Mouse (Mus musculus): ENCODE measurements around the gene Il22ra1.

Il22ra1 gene

GRCm38 (mm10) chr4:135770611-135771305, 42.8 kb downstream of the Il22ra1 start:
- no peak for DNase-seq (ENCODE audit: low read depth, low spot score)

- no peak for DNase-seq (ENCODE audit: low read depth, low spot score)
These were observed 43.6 kb downstream of the Il22ra1 start for GRCm38 (mm10) chr4:135771592-135771991.

GRCm38 (mm10) chr4:135772671-135773070, 44.7 kb downstream of the Il22ra1 start:
- DNase-seq (ENCODE audit: low read depth, low spot score) = no peak

- DNase-seq (ENCODE audit: low read depth, low spot score) = no peak
These were observed 46.5 kb downstream of the Il22ra1 start for GRCm38 (mm10) chr4:135774496-135774895.

GRCm38 (mm10) chr4:135776850-135777249, 48.9 kb downstream of the Il22ra1 start:
- DNase-seq (ENCODE audit: low read depth, low spot score) = no peak

GRCm38 (mm10) chr4:135779661-135780060, 51.7 kb downstream of the Il22ra1 start:
- DNase-seq (ENCODE audit: low read depth, low spot score) = no peak

- no peak for DNase-seq (ENCODE audit: low read depth, low spot score)
These were observed 52.3 kb downstream of the Il22ra1 start for GRCm38 (mm10) chr4:135780255-135780654.

GRCm38 (mm10) chr4:135781304-135781703, 53.3 kb downstream of the Il22ra1 start:
- no peak for DNase-seq (ENCODE audit: low read depth, low spot score)

GRCm38 (mm10) chr4:135786581-135786980, 58.6 kb downstream of the Il22ra1 start:
- DNase-seq (ENCODE audit: low read depth, low spot score) = no peak

- DNase-seq (ENCODE audit: low read depth, low spot score) = no peak
These were observed 59.3 kb downstream of the Il22ra1 start for GRCm38 (mm10) chr4:135787271-135787670.

GRCm38 (mm10) chr4:135789135-135789534, 61.2 kb downstream of the Il22ra1 start:
- DNase-seq (ENCODE audit: low read depth, low spot score) = no peak

GRCm38 (mm10) chr4:135792821-135793220, 64.8 kb downstream of the Il22ra1 start:
- DNase-seq (ENCODE audit: low read depth, low spot score) = no peak

GRCm38 (mm10) chr4:135797931-135798330, 70.0 kb downstream of the Il22ra1 start:
- DNase-seq (ENCODE audit: low read depth, low spot score) = no peak

- peak; percentile 81 for DNase-seq (ENCODE audit: low read depth, low spot score)
These were observed 73.6 kb downstream of the Il22ra1 start for GRCm38 (mm10) chr4:135801543-135801942.
